Mouse (Mus musculus) megakaryocyte, embryonic 14.5 days (primary cell): Measurements from ENCODE around the gene Llgl2.

Experiments used
- FLI1 ChIP-seq: IDR thresholded peaks from 2 replicates; pipeline ENCODE4 v1.6.1; 2012; ENCODE audit warnings: low read length, inconsistent platforms, mixed read lengths
- GATA1 ChIP-seq: IDR thresholded peaks from 3 replicates; pipeline ENCODE4 v1.6.1; 2012; ENCODE audit warnings: mixed read lengths, low read length, inconsistent platforms, borderline replicate concordance

DNA sequence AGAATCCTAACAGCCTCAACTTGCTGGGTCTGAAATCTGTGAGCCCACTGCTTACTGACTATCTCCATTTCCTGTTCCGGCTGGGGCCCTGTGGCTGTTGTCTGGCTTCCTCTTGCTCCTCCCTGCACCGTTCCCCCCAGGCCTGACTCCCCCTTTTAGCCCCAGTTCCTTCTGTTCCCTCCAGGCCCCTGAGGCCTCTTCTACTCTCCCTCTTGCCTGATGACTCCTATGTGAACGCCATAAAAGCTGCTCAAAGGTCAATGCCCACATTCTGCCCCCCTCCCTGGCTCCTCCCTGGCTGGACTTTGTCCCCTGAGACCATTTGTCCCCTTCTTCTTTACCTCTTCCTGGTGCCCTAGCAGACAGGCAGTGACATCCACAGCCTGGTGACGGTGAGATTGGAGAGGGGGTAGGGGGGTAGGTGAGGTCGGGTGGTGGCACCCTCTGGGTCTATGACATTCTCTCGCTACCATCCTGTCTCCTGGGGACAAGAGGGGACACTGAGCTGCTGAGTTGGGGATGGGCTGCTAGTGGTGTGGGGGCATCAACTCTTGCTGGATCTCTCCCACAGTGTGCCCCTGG lies 53.4 kb downstream of the Llgl2 start:
- TF ChIP-seq GATA1 = no peak
- no peak for TF ChIP-seq FLI1
